Mouse (Mus musculus) midbrain, embryonic 16.5 days (tissue): ENCODE measurements around the gene Osbpl3. TPM values are rescaled to one million over a fixed set of nuclear protein-coding genes. Genes with fewer than 3 reads are reported as not detected.

ENCODE experiments used
- ATAC-seq: fragments of 200-750 bp; cut with Nextera tagmentation; 2 replicates; pipeline ENCODE4 v1.8.0; 2017; ENCODE audit warnings: moderate TSS enrichment
- H3K27ac ChIP-seq: fragments of 300-500 bp; sonication (generic); 2 replicates; pipeline ENCODE4 v1.5.1; 2014; ENCODE audit warnings: mild to moderate bottlenecking, low read length, mixed read lengths
- H3K27me3 ChIP-seq: fragments of 300-500 bp; sonication (generic); 2 replicates; pipeline ENCODE4 v1.6.1; 2014; ENCODE audit warnings: low read depth, low read length, mixed read lengths; ENCODE audit not compliant: control insufficient read depth, insufficient read depth
- H3K36me3 ChIP-seq: fragments of 300-500 bp; sonication (generic); 2 replicates; pipeline ENCODE4 v1.6.1; 2014; ENCODE audit warnings: mild to moderate bottlenecking, low read length, moderate library complexity, mixed read lengths; ENCODE audit not compliant: control insufficient read depth, insufficient read depth
- H3K4me1 ChIP-seq: fragments of 300-500 bp; sonication (generic); 2 replicates; pipeline ENCODE4 v1.6.1; 2014; ENCODE audit warnings: mild to moderate bottlenecking, low read length, mixed read lengths; ENCODE audit not compliant: control insufficient read depth, insufficient read depth
- H3K4me2 ChIP-seq: fragments of 300-500 bp; sonication (generic); 2 replicates; pipeline ENCODE4 v1.6.1; 2014; ENCODE audit warnings: mild to moderate bottlenecking, low read length, mixed read lengths
- H3K4me3 ChIP-seq: fragments of 300-500 bp; sonication (generic); 2 replicates; pipeline ENCODE4 v1.5.1; 2014; ENCODE audit warnings: low read depth, mild to moderate bottlenecking, low read length, moderate library complexity, mixed read lengths
- H3K9ac ChIP-seq: fragments of 300-500 bp; sonication (generic); 2 replicates; pipeline ENCODE4 v1.6.1; 2014; ENCODE audit warnings: low read depth, low read length, mixed read lengths
- H3K9me3 ChIP-seq: fragments of 300-500 bp; sonication (generic); replicated peaks from 2 replicates; pipeline ENCODE4 v1.6.1; 2014; ENCODE audit warnings: mild to moderate bottlenecking, low read length, mixed read lengths; ENCODE audit not compliant: control insufficient read depth, poor library complexity, severe bottlenecking
- WGBS: fragments of 180-500 bp; shearing (Covaris S2); extraction: QIAGEN DNeasy Blood & Tissue Kit; methylation state at CpG from one replicate; pipeline ENCODE4 v1.1.7; 2014; 5-methylcytosine and 5-hydroxymethylcytosine counted together
- polyA plus RNA-seq: library from polyadenylated mRNA; unstranded; fragments of >200 nt; fragmentation: Nextera tagmentation; extraction: Ambion mirVana; gene quantifications from 2 replicates; pipeline ENCODE4 v1.2.1, GENCODE M21; 2015

Osbpl3 gene
- polyA plus RNA-seq, 1 experiment from 2014 or later: 6.0 TPM

- no peak for ATAC-seq
- no peaks in the 10 kb centered on the region for H3K27me3 ChIP-seq
- 0 out of 2 replicates have a peak, but pooled peaks cover 2% of the 10 kb centered on the region for H3K4me1 ChIP-seq
- no peak overlapping the region for H3K4me2 ChIP-seq
- H3K27ac ChIP-seq: no peak overlapping the region
- 82% methylated on average over 4 of the region's 4 CpGs for WGBS
- no peaks in the 10 kb centered on the region for H3K9me3 ChIP-seq
- H3K4me3 ChIP-seq: no peak overlapping the region
- no peak overlapping the region for H3K9ac ChIP-seq
- no peaks in the 10 kb centered on the region for H3K36me3 ChIP-seq
Measured at GRCm38 (mm10) chr6:50326192-50326591, 129.8 kb downstream of the Osbpl3 start.

GRCm38 (mm10) chr6:50325485-50325884, 130.5 kb downstream of the Osbpl3 start:
- Histone ChIP-seq H3K36me3 (no peaks in the 10 kb centered on the region), H3K9me3 (no peaks in the 10 kb centered on the region), H3K4me1 (0 out of 2 replicates have a peak, but pooled peaks cover 2% of the 10 kb centered on the region), H3K27ac (no peak overlapping the region), H3K27me3 (no peaks in the 10 kb centered on the region), H3K4me2 (no peak overlapping the region), H3K4me3 (no peak overlapping the region), H3K9ac (no peak overlapping the region)
- ATAC-seq: no peak
- 88% methylated on average over 9 of the region's 9 CpGs for WGBS

DNA sequence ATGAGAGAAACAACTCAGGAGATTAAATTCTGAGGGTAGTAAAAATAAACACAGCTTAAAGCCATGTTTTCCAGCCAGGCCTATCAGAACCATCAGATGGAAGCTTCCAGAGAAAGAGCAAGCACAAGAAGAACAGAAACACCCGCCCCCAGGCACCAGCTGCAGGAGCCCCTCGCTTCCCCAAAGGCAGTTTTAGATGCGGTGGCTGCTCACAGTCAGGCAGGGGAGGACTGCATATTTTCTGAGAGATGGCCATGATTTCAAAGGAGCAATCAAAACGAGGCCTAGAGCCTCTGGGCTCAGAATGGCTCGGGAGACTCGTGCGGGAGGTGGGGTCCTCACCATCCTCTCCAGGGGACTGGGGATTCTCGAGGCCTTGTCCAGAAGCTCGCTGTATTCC, 133.4 kb downstream of the Osbpl3 start:
- ATAC-seq: no peak
- 44% methylated on average over 9 of the region's 9 CpGs for WGBS
- H3K27ac ChIP-seq: peak overlapping the region; percentile 18; the same call in 1 of the 2 replicates

GRCm38 (mm10) chr6:50321739-50322138, 134.3 kb downstream of the Osbpl3 start:
- no peak overlapping the region for H3K27ac ChIP-seq
- H3K9me3 ChIP-seq: no peaks in the 10 kb centered on the region
- 69% methylated on average over 6 of the region's 6 CpGs for WGBS
- no peak overlapping the region for H3K4me3 ChIP-seq
- H3K27me3 ChIP-seq: no peaks in the 10 kb centered on the region
- no peak overlapping the region for H3K4me2 ChIP-seq
- H3K4me1 ChIP-seq: peaks cover 13% of the 10 kb centered on the region
- no peaks in the 10 kb centered on the region for H3K36me3 ChIP-seq
- ATAC-seq: no peak
- no peak overlapping the region for H3K9ac ChIP-seq

More for the DNA sequence above, 133.4 kb downstream of the Osbpl3 start:
- H3K9me3 ChIP-seq: no peaks in the 10 kb centered on the region
- no peaks in the 10 kb centered on the region for H3K36me3 ChIP-seq
- no peak overlapping the region for H3K9ac ChIP-seq
- H3K4me3 ChIP-seq: no peak overlapping the region
- no peak overlapping the region for H3K4me2 ChIP-seq
- no peaks in the 10 kb centered on the region for H3K27me3 ChIP-seq
- peaks cover 13% of the 10 kb centered on the region for H3K4me1 ChIP-seq

- no peak overlapping the region for H3K27ac ChIP-seq
- ATAC-seq: peak; percentile 46
- WGBS: 41% methylated on average over 7 of the region's 7 CpGs
Measured at GRCm38 (mm10) chr6:50318590-50319172, 137.3 kb downstream of the Osbpl3 start.

DNA sequence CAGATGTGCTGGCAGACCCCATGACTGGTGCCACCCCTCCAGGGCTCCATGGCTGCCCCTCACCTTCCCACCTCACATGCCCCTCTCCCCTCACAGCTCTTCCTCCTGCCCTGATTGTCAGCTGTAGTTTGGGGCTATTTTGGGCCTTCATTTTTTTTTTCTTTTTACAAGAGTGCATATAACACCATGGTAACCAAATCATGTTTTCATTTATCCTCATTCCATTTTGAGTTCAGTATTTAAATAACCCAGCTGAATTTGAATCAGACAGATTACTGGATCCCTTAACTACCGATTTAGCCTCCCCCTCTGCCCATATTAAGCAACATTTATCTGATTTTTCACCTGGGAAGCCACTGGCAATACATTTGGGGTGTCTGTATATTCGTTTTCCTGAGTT, 137.9 kb downstream of the Osbpl3 start:
- Histone ChIP-seq H3K27me3 (no peaks in the 10 kb centered on the region), H3K4me2 (no peak overlapping the region), H3K9me3 (no peaks in the 10 kb centered on the region), H3K4me1 (peaks cover 13% of the 10 kb centered on the region), H3K4me3 (no peak overlapping the region), H3K9ac (no peak overlapping the region), H3K36me3 (no peaks in the 10 kb centered on the region), H3K27ac (no peak overlapping the region)
- 65% methylated on average over 2 of the region's 2 CpGs for whole genome bisulfite sequencing
- ATAC-seq: no peak

More at GRCm38 (mm10) chr6:50318590-50319172, 137.3 kb downstream of the Osbpl3 start:
- no peak overlapping the region for H3K4me3 ChIP-seq
- no peaks in the 10 kb centered on the region for H3K36me3 ChIP-seq
- no peaks in the 10 kb centered on the region for H3K9me3 ChIP-seq
- no peak overlapping the region for H3K9ac ChIP-seq
- H3K4me1 ChIP-seq: peaks cover 13% of the 10 kb centered on the region
- H3K27me3 ChIP-seq: no peaks in the 10 kb centered on the region
- no peak overlapping the region for H3K4me2 ChIP-seq

GRCm38 (mm10) chr6:50316795-50317505, 139.1 kb downstream of the Osbpl3 start:
- no peaks in the 10 kb centered on the region for H3K27me3 ChIP-seq
- no peak overlapping the region for H3K4me3 ChIP-seq
- WGBS: 93% methylated on average over 7 of the region's 7 CpGs
- H3K9ac ChIP-seq: no peak overlapping the region
- no peaks in the 10 kb centered on the region for H3K36me3 ChIP-seq
- no peak for ATAC-seq
- no peak overlapping the region for H3K4me2 ChIP-seq
- no peak overlapping the region for H3K27ac ChIP-seq
- H3K9me3 ChIP-seq: no peaks in the 10 kb centered on the region
- H3K4me1 ChIP-seq: peaks cover 11% of the 10 kb centered on the region

GRCm38 (mm10) chr6:50314406-50315071, 141.5 kb downstream of the Osbpl3 start:
- 70% methylated on average over 12 of the region's 12 CpGs for WGBS
- H3K4me3 ChIP-seq: no peak overlapping the region
- H3K9me3 ChIP-seq: no peaks in the 10 kb centered on the region
- no peak for ATAC-seq
- H3K27me3 ChIP-seq: no peaks in the 10 kb centered on the region
- no peak overlapping the region for H3K27ac ChIP-seq
- no peaks in the 10 kb centered on the region for H3K36me3 ChIP-seq
- no peak overlapping the region for H3K4me2 ChIP-seq
- H3K4me1 ChIP-seq: peaks cover 11% of the 10 kb centered on the region
- no peak overlapping the region for H3K9ac ChIP-seq

GRCm38 (mm10) chr6:50312647-50313046, 143.4 kb downstream of the Osbpl3 start:
- Histone ChIP-seq H3K9ac (no peak overlapping the region), H3K9me3 (no peaks in the 10 kb centered on the region), H3K27me3 (no peaks in the 10 kb centered on the region), H3K4me3 (no peak overlapping the region), H3K4me2 (no peak overlapping the region), H3K4me1 (no peaks in the 10 kb centered on the region), H3K36me3 (no peaks in the 10 kb centered on the region), H3K27ac (no peak overlapping the region)
- 42% methylated on average over 4 of the region's 4 CpGs for WGBS
- ATAC-seq: peak; percentile 79
